Mouse (Mus musculus) liver, adult 2 months (tissue): ENCODE measurements around the gene Mmp9. TPM values are rescaled to one million over a fixed set of nuclear protein-coding genes. Genes with fewer than 3 reads are reported as not detected.

Source experiments
- DNase-seq: peaks from one replicate; pipeline ENCODE4 v3.0.0-alpha.2; 2011; ENCODE audit warnings: low read depth, low spot score; ENCODE audit errors: extremely low read depth
- H3K27ac ChIP-seq: fragments of 200-500 bp; replicated peaks from 2 replicates; pipeline ENCODE4 v1.5.1; 2012; ENCODE audit warnings: low read depth, mild to moderate bottlenecking, control low read depth, inconsistent platforms, low read length; ENCODE audit not compliant: insufficient read depth
- H3K27me3 ChIP-seq: fragments of 200-500 bp; 2 replicates; pipeline ENCODE4 v1.6.1; 2012; ENCODE audit warnings: mild to moderate bottlenecking, moderate library complexity, low read length, inconsistent platforms; ENCODE audit not compliant: control insufficient read depth, insufficient read depth
- H3K36me3 ChIP-seq: fragments of 200-500 bp; 2 replicates; pipeline ENCODE4 v1.6.1; 2012; ENCODE audit warnings: low read length, inconsistent platforms; ENCODE audit not compliant: control insufficient read depth, insufficient read depth
- H3K4me1 ChIP-seq: fragments of 200-500 bp; 2 replicates; pipeline ENCODE4 v1.6.1; 2011; ENCODE audit warnings: low read length; ENCODE audit not compliant: control insufficient read depth, insufficient read depth
- H3K4me3 ChIP-seq: fragments of 200-500 bp; 2 replicates; pipeline ENCODE4 v1.5.1; 2011; ENCODE audit warnings: low read depth, mild to moderate bottlenecking, control low read depth, low read length, moderate library complexity; ENCODE audit not compliant: insufficient read depth
- H3K79me2 ChIP-seq: fragments of 200-500 bp; 2 replicates; pipeline ENCODE4 v1.6.1; 2012; ENCODE audit warnings: inconsistent platforms, mild to moderate bottlenecking, low read length, moderate library complexity; ENCODE audit not compliant: control insufficient read depth, insufficient read depth
- H3K9ac ChIP-seq: fragments of 200-500 bp; 2 replicates; pipeline ENCODE4 v1.6.1; 2012; ENCODE audit warnings: low read depth, mild to moderate bottlenecking, control low read depth, inconsistent platforms, low read length
- CTCF ChIP-seq: fragments of 200-500 bp; IDR thresholded peaks from 2 replicates; pipeline ENCODE4 v1.5.1; 2011; ENCODE audit warnings: low read depth, low read length, control low read depth
- POLR2A ChIP-seq: fragments of 200-500 bp; IDR thresholded peaks from 2 replicates; pipeline ENCODE4 v1.6.1; 2011; ENCODE audit warnings: low read length, control low read depth; ENCODE audit not compliant: insufficient read depth; ENCODE audit errors: extremely low read depth
- WGBS: fragments of 180-500 bp; shearing (Covaris S2); methylation state at CpG from one replicate; pipeline ENCODE4 v1.1.7; 2018; 5-methylcytosine and 5-hydroxymethylcytosine counted together
- polyA plus RNA-seq: library from polyadenylated mRNA; depleted of rRNA; stranded (reverse); fragments of >200 nt; gene quantifications from 2 replicates; pipeline ENCODE4 v1.2.3, GENCODE M21; 2012
- total RNA-seq: library from RNA; depleted of rRNA; stranded (reverse); fragments of >200 nt; gene quantifications from 2 replicates; pipeline ENCODE4 v1.2.3, GENCODE M21; 2014

The Mmp9 gene
- total and polyA plus RNA-seq, 2 experiments = 0.55 to 0.65 TPM

DNA sequence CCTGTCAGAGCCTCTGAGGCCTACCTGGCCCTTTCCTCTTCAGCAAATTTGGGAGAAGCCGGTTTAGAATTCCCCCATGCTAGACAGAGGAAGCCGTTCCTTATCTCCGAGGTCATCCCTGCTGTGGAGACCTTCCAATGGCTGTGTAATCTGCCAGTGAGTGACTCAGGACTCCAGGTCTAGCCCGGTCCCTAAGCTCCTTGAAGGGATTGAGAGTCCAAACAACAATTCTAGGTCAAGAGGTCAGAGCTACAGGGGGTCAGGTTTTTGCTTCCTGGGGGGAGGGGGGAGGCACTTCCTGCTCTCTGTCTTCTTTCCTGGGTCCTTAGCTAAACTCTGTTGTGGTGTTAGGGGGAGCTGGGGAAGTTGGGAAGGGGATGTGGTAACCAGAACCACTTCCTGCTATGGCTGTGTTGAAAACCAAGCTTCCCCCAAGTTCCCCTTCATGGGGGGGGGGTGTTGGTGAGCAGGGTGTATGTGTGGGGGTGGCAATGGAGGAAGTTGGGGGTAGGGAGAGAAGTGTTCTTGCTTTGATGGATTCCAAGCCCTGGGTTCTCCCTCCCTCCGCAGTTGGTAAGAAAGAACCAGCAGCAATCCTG lies 2.2 kb downstream of the Mmp9 start:
- WGBS = 52% methylated on average over 5 of the region's 5 CpGs
- DNase-seq = peak; percentile 56
- H3K79me2 ChIP-seq = no peaks in the 10 kb centered on the region
- no peak overlapping the region for H3K9ac ChIP-seq
- peaks cover 3% of the 10 kb centered on the region for H3K4me1 ChIP-seq
- H3K27ac ChIP-seq = no peak overlapping the region
- TF ChIP-seq CTCF (no peak), POLR2A (no peak)
- H3K27me3 ChIP-seq = peaks cover 6% of the 10 kb centered on the region; the same call in 1 of the 2 replicates
- H3K4me3 ChIP-seq = no peak overlapping the region
- H3K36me3 ChIP-seq = no peaks in the 10 kb centered on the region

- 49% methylated on average over 4 of the region's 4 CpGs for WGBS
- H3K79me2 ChIP-seq = no peaks in the 10 kb centered on the region
- no peak overlapping the region for H3K4me3 ChIP-seq
- H3K4me1 ChIP-seq = no peaks in the 10 kb centered on the region
- no peak overlapping the region for H3K9ac ChIP-seq
- H3K27me3 ChIP-seq = peaks cover 16% of the 10 kb centered on the region
- no peak for TF ChIP-seq CTCF
- no peak for TF ChIP-seq POLR2A
- no peak overlapping the region for H3K27ac ChIP-seq
- no peaks in the 10 kb centered on the region for H3K36me3 ChIP-seq
- DNase-seq = no peak
Measured at GRCm38 (mm10) chr2:164947506-164947905, 6.9 kb downstream of the Mmp9 start.

DNA sequence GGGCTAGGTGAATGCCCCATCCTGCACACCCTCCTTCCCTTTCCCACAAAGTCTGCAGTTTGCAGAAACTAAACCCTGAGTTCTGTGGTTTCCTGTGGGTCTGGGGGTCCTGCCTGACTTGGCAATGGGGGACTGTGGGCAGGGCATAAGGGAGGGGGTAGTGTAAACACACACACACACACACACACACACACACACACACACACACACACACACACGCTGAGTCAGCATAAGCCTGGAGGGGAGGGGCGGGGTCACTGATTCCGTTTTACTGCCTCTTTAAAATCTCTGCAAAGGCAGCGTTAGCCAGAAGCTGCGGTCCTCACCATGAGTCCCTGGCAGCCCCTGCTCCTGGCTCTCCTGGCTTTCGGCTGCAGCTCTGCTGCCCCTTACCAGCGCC lies 7.3 kb downstream of the Mmp9 start:
- Histone ChIP-seq H3K27me3 (peaks cover 16% of the 10 kb centered on the region), H3K4me3 (no peak overlapping the region), H3K27ac (no peak overlapping the region), H3K4me1 (no peaks in the 10 kb centered on the region), H3K36me3 (no peaks in the 10 kb centered on the region), H3K79me2 (no peaks in the 10 kb centered on the region), H3K9ac (no peak overlapping the region)
- no peak for DNase-seq
- no peak for TF ChIP-seq POLR2A
- no peak for TF ChIP-seq CTCF
- 16% methylated on average over 7 of the region's 7 CpGs for WGBS

- no peak overlapping the region for H3K4me3 ChIP-seq
- no peaks in the 10 kb centered on the region for H3K36me3 ChIP-seq
- no peak for DNase-seq
- H3K79me2 ChIP-seq = no peaks in the 10 kb centered on the region
- TF ChIP-seq CTCF (no peak), POLR2A (no peak)
- H3K27me3 ChIP-seq = peaks cover 16% of the 10 kb centered on the region
- H3K9ac ChIP-seq = no peak overlapping the region
- WGBS = 11% methylated on average over 25 of the region's 25 CpGs
- H3K4me1 ChIP-seq = no peaks in the 10 kb centered on the region
- H3K27ac ChIP-seq = no peak overlapping the region
Measured at GRCm38 (mm10) chr2:164948962-164949361, 8.4 kb downstream of the Mmp9 start.

GRCm38 (mm10) chr2:164950501-164950900 lies 9.9 kb downstream of the Mmp9 start:
- WGBS = 24% methylated on average over 13 of the region's 13 CpGs
- H3K27me3 ChIP-seq = peaks cover 16% of the 10 kb centered on the region

DNA sequence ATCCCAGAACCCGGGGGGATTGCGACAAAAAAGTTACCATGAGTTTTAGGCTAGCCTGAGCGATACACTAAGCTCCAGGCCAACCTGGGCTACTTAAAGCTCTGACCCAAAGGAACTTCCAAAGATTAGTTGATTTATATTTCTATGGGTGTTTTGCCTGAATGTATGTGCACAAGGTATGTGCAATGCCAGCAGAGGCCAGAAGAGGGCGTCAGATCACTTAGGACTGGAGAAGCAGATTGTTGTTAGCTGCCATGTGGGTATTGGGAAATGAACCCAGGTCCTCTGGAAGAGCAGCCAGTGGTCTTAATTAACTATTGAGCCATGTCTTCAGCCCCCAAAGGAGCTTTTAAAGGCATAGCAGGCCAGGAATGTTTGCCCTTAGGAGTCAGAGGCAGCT lies 11.2 kb downstream of the Mmp9 start:
- Histone ChIP-seq H3K27me3 (peaks cover 16% of the 10 kb centered on the region), H3K36me3 (no peaks in the 10 kb centered on the region), H3K4me1 (no peaks in the 10 kb centered on the region), H3K4me3 (no peak overlapping the region), H3K79me2 (no peaks in the 10 kb centered on the region), H3K9ac (no peak overlapping the region), H3K27ac (no peak overlapping the region)
- DNase-seq = no peak
- WGBS = 82% methylated on average over 4 of the region's 4 CpGs
- TF ChIP-seq CTCF (peak; percentile 25; the same call in 1 of the 2 replicates), POLR2A (no peak)

More at GRCm38 (mm10) chr2:164950501-164950900, 9.9 kb downstream of the Mmp9 start:
- Histone ChIP-seq H3K4me1 (no peaks in the 10 kb centered on the region), H3K79me2 (no peaks in the 10 kb centered on the region), H3K9ac (no peak overlapping the region), H3K27ac (no peak overlapping the region), H3K36me3 (no peaks in the 10 kb centered on the region), H3K4me3 (no peak overlapping the region)
- TF ChIP-seq CTCF (peak; percentile 62), POLR2A (no peak)
- DNase-seq = peak; percentile 10
